ENCODE assay signal across 24 mouse cellular contexts in the genomic region with DNA sequence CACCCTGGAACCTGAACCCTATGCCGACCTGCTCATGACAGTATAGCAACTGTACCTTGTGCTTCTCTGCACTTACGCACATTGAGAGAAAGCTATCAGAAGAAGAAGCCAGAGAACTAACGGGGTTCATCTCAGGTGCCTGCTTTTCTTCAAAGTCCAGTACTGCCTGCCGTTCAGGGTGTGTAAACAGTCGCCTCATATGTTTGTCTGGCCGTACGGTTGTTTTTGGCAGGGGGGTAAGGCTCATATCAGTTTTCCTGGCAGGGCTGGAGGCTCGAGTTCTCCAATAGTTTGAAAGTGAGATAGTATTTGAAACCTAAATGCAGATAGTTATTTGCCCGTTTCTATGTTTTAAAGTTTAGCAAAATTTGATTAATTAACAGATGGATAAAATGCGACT. TPM values are rescaled to one million over a fixed set of nuclear protein-coding genes. Genes with fewer than 3 reads are reported as not detected.
DNase-seq lines count a peak whose midpoint lies in the region; ATAC-seq and TF ChIP-seq lines count a peak whose summit lies in the region.
"Had no signal": no experiment of that assay in that cellular context is flagged by ENCODE, and none has a peak within 500 bp of the region (broad histone marks: within the 10 kb centered on the region; RNA-seq: fewer than 3 reads in every experiment).

No protein-coding gene starts in this region.

- H3K4me1 ChIP-seq in heart, postnatal 0 days (ENCODE audit: control insufficient read depth, insufficient read depth) = no peaks in the 10 kb centered on the region
- no peaks in the 10 kb centered on the region for H3K4me1 ChIP-seq in lung, embryonic 14.5 days (ENCODE audit: insufficient read depth)
- H3K4me1 ChIP-seq in lung, postnatal 0 days (ENCODE audit: insufficient read depth, low read depth, low read length) = no peaks in the 10 kb centered on the region
- H3K4me1 ChIP-seq: embryonic facial prominence, embryonic 10.5 days; embryonic facial prominence, embryonic 13.5 days; forebrain, embryonic 12.5 days; forebrain, embryonic 15.5 days; heart, embryonic 12.5 days; heart, embryonic 15.5 days; hindbrain, embryonic 12.5 days; hindbrain, embryonic 15.5 days had no signal

- H3K9me3 ChIP-seq in heart, postnatal 0 days (replicated peaks; ENCODE audit: control insufficient read depth, low read length) = no peaks in the 10 kb centered on the region
- no peaks in the 10 kb centered on the region for H3K9me3 ChIP-seq in lung, embryonic 14.5 days (ENCODE audit: low read depth, low read length)
- no peaks in the 10 kb centered on the region for H3K9me3 ChIP-seq in lung, postnatal 0 days (ENCODE audit: low read length)
- H3K9me3 ChIP-seq: embryonic facial prominence, embryonic 10.5 days; embryonic facial prominence, embryonic 13.5 days; forebrain, embryonic 12.5 days; forebrain, embryonic 15.5 days; heart, embryonic 15.5 days; hindbrain, embryonic 12.5 days; hindbrain, embryonic 15.5 days had no signal

- no peak overlapping the region for H3K27ac ChIP-seq in heart, postnatal 0 days (ENCODE audit: low read depth)
- no peak overlapping the region for H3K27ac ChIP-seq in lung, embryonic 14.5 days (ENCODE audit: low read depth)
- no peak overlapping the region for H3K27ac ChIP-seq in lung, postnatal 0 days (ENCODE audit: low read length)
- H3K27ac ChIP-seq: embryonic facial prominence, embryonic 10.5 days; embryonic facial prominence, embryonic 13.5 days; forebrain, embryonic 12.5 days; forebrain, embryonic 15.5 days; heart, embryonic 15.5 days; hindbrain, embryonic 12.5 days; hindbrain, embryonic 15.5 days had no signal

- H3K27me3 ChIP-seq in heart, postnatal 0 days (ENCODE audit: control insufficient read depth, insufficient read depth, low read length) = no peaks in the 10 kb centered on the region
- no peaks in the 10 kb centered on the region for H3K27me3 ChIP-seq in lung, embryonic 14.5 days (ENCODE audit: insufficient read depth, low read length)
- no peaks in the 10 kb centered on the region for H3K27me3 ChIP-seq in lung, postnatal 0 days (replicated peaks; ENCODE audit: insufficient read depth, low read length)
- H3K27me3 ChIP-seq: embryonic facial prominence, embryonic 13.5 days; forebrain, embryonic 12.5 days; forebrain, embryonic 15.5 days; heart, embryonic 12.5 days; heart, embryonic 15.5 days; hindbrain, embryonic 12.5 days; hindbrain, embryonic 15.5 days had no signal

- no peak for TF ChIP-seq EP300 in heart, postnatal 0 days (IDR thresholded peaks at IDR 0.05; ENCODE audit: low read depth)
- TF ChIP-seq EP300 in lung, postnatal 0 days (IDR thresholded peaks at IDR 0.05) = no peak

- no peak overlapping the region for H3K4me3 ChIP-seq in heart, postnatal 0 days (ENCODE audit: low read depth, low read length)
- H3K4me3 ChIP-seq in lung, embryonic 14.5 days (ENCODE audit: low read depth, low read length) = no peak overlapping the region
- H3K4me3 ChIP-seq in lung, postnatal 0 days (ENCODE audit: low read depth, low read length) = no peak overlapping the region
- H3K4me3 ChIP-seq: embryonic facial prominence, embryonic 10.5 days; embryonic facial prominence, embryonic 13.5 days; erythroblast, embryonic 14.5 days; forebrain, embryonic 12.5 days; forebrain, embryonic 15.5 days; heart, embryonic 12.5 days; heart, embryonic 15.5 days; hindbrain, embryonic 12.5 days; hindbrain, embryonic 15.5 days had no signal

- TF ChIP-seq CTCF in heart, postnatal 0 days (IDR thresholded peaks at IDR 0.05; ENCODE audit: low read depth) = no peak
- no peak for TF ChIP-seq CTCF in lung, embryonic 14.5 days (IDR thresholded peaks at IDR 0.05; ENCODE audit: low read depth)
- no peak for TF ChIP-seq CTCF in lung, postnatal 0 days (IDR thresholded peaks at IDR 0.05)

- no peaks in the 10 kb centered on the region for H3K36me3 ChIP-seq in heart, postnatal 0 days (replicated peaks; ENCODE audit: control insufficient read depth, insufficient read depth, low read length)
- no peaks in the 10 kb centered on the region for H3K36me3 ChIP-seq in lung, embryonic 14.5 days (ENCODE audit: insufficient read depth)
- H3K36me3 ChIP-seq in lung, postnatal 0 days (ENCODE audit: insufficient read depth, low read length) = no peaks in the 10 kb centered on the region
- H3K36me3 ChIP-seq: embryonic facial prominence, embryonic 10.5 days; embryonic facial prominence, embryonic 13.5 days; forebrain, embryonic 12.5 days; forebrain, embryonic 15.5 days; heart, embryonic 12.5 days; heart, embryonic 15.5 days; hindbrain, embryonic 12.5 days; hindbrain, embryonic 15.5 days had no signal

- DNase-seq in gastrocnemius, adult 18-20 months (ENCODE audit: low spot score) = peak; percentile 4
- no peak for DNase-seq in gastrocnemius, postnatal 25 days
- DNase-seq in heart, postnatal 0 days (ENCODE audit: low spot score) = peak; percentile 11
- DNase-seq in heart, adult 11 months = no peak
- peak; percentile 20 for DNase-seq in lung, embryonic 14.5 days
- DNase-seq in lung, postnatal 0 days (ENCODE audit: low spot score) = no peak
- DNase-seq: adrenal gland, adult 8-10 months; adrenal gland, postnatal 25 days; cerebellum, adult 11-12 months; cerebellum, adult 8-10 months; cerebellum, postnatal 10 days; cerebellum, postnatal 36 days; embryo, embryonic 11 days; gastrocnemius, postnatal 36 days had no signal

- no peak overlapping the region for H3K9ac ChIP-seq in heart, postnatal 0 days (replicated peaks; ENCODE audit: low read depth, low read length)
- no peak overlapping the region for H3K9ac ChIP-seq in lung, embryonic 14.5 days
- no peak overlapping the region for H3K9ac ChIP-seq in lung, postnatal 0 days (replicated peaks; ENCODE audit: low read depth)
- H3K9ac ChIP-seq: embryonic facial prominence, embryonic 13.5 days; forebrain, embryonic 12.5 days; forebrain, embryonic 15.5 days; heart, embryonic 12.5 days; heart, embryonic 15.5 days; hindbrain, embryonic 12.5 days; hindbrain, embryonic 15.5 days had no signal

- 53% methylated on average over 10 of the region's 10 CpGs for WGBS in heart, postnatal 0 days
- WGBS in lung, embryonic 14.5 days = 46% methylated on average over 10 of the region's 10 CpGs
- WGBS in lung, postnatal 0 days = 47% methylated on average over 10 of the region's 10 CpGs

- no peak overlapping the region for H3K4me2 ChIP-seq in heart, postnatal 0 days (ENCODE audit: low read depth, low read length)
- H3K4me2 ChIP-seq in lung, embryonic 14.5 days = no peak overlapping the region
- no peak overlapping the region for H3K4me2 ChIP-seq in lung, postnatal 0 days (replicated peaks; ENCODE audit: low read depth, low read length)
- H3K4me2 ChIP-seq: embryonic facial prominence, embryonic 13.5 days; forebrain, embryonic 12.5 days; forebrain, embryonic 15.5 days; heart, embryonic 12.5 days; heart, embryonic 15.5 days; hindbrain, embryonic 12.5 days; hindbrain, embryonic 15.5 days had no signal

- no peak for ATAC-seq in heart, postnatal 0 days (ENCODE audit: insufficient read depth, low read depth)
- ATAC-seq in lung, embryonic 14.5 days (ENCODE audit: insufficient read depth) = no peak
- ATAC-seq in lung, postnatal 0 days = no peak
- ATAC-seq: activated CD4-positive, CD25-positive, alpha-beta regulatory T cell, adult 4 months; forebrain, embryonic 15.5 days had no signal

RNA-seq across cellular contexts. Expression of a gene that starts 54.9 kb away (rescaled TPM):
- total RNA-seq in gastrocnemius, adult 18-20 months (2021) = 10 to 100 TPM; 14.8 to 20.3 TPM
- total RNA-seq in gastrocnemius, postnatal 25 days (2021) = 10 to 100 TPM; 13.8 to 15.4 TPM
- total RNA-seq in heart, postnatal 0 days (2014; rRNA removed; ENCODE audit: low replicate concordance) = 8.4 and 10.9 TPM in 2 replicates
- 5.2 and 5.9 TPM in 2 replicates for polyA plus RNA-seq in heart, postnatal 0 days (2015; fragmentation: Nextera tagmentation; extraction: Ambion mirVana)
- polyA plus RNA-seq in lung, embryonic 14.5 days (2014; fragmentation: Nextera tagmentation; extraction: Ambion mirVana) = 19.0 and 20.6 TPM in 2 replicates
- polyA plus RNA-seq in lung, postnatal 0 days (2015; fragmentation: Nextera tagmentation; extraction: Ambion mirVana) = 6.9 and 10.1 TPM in 2 replicates

Comparison
In these comparisons a context has a peak if more than half of its experiments do, and no peak if none do; other contexts are left out.
1. DNase-seq: peak in gastrocnemius, adult 18-20 months (single experiment), heart, postnatal 0 days (single experiment) and lung, embryonic 14.5 days (single experiment); none in gastrocnemius, postnatal 25 days (single experiment), heart, adult 11 months (single experiment) and lung, postnatal 0 days (single experiment).